Mouse (Mus musculus) R1 (cell line): ENCODE data around the gene Gm7971.
"Not testable (repeated sequence)": the region's sequence is repeated elsewhere in the genome, so short reads cannot be mapped to it uniquely, and the experiment has no call there.

Experiments
- DNase-seq: peaks from one replicate; pipeline ENCODE4 v3.0.0-alpha.2; 2018; ENCODE audit warnings: low read depth, low spot score

Gene Gm7971

GRCm38 (mm10) chr5:95594775-95595174, at the start of gene Gm7971:
Gm7971 (minus strand) TSS chr5:95594875.
- not testable (repeated sequence) for DNase-seq
